Mouse (Mus musculus) lung, adult 2 months (tissue): ENCODE results near the gene Hist1h3i.

Experiments
- CTCF ChIP-seq: fragments of 200-500 bp; IDR thresholded peaks from 2 replicates; pipeline ENCODE4 v1.5.1; 2011; ENCODE audit warnings: mild to moderate bottlenecking, low read length, control low read depth; ENCODE audit not compliant: insufficient read depth
- POLR2A ChIP-seq: fragments of 200-500 bp; IDR thresholded peaks from 2 replicates; pipeline ENCODE4 v1.6.1; 2011; ENCODE audit warnings: low read depth, mild to moderate bottlenecking, control low read depth, low read length, borderline replicate concordance; ENCODE audit errors: extremely low read depth

GRCm38 (mm10) chr13:21734010-21734905, 48.9 kb downstream of the Hist1h3i start:
- peak; percentile 84 for TF ChIP-seq CTCF
- no peak for TF ChIP-seq POLR2A
